Mouse (Mus musculus): Measurements from ENCODE around the gene Irf7. TPM values are rescaled to one million over a fixed set of nuclear protein-coding genes. Genes with fewer than 3 reads are reported as not detected.

Irf7 gene
- polyA plus RNA-seq, 1 experiment from 2014 or later, result 0.83 TPM

DNA sequence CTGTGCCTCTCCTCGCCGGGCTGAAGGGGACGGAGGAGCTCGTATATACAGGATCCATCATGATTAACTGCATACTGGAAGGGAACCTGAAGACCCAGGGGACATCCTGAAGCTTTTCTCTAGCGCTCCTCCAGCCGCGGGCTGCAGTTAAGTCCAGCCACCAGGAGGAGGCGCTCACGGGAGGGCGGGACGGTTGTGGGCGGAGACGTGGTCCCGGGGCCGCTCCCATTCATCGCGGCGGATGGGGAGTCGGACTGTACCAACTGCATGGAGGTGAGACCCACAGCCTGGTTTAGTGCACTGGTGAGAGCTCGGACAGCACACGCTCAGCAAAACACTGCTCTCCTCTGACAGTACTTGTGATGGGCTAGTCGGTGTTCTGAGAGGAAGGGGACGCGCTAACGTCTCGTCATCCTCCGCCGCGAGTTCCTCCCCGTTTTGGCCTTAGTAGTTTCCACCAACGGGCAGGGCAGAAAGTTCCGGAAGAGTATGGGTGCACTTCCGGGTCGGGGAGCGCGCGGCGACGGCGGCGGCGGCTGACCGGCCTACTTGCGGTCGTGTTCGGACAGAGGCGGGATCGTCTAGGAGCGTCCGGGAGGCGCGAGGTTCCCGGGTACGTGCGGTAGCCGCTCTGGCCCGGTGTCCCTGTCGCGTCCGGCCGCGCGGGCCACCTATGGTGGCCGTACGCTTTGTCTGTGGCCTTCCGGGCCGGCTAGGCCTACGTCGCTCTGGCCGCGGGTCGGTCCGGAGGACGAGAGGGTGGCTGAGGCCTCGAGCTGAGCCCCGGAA lies 37.8 kb downstream of the Irf7 start, which contains the start of gene Phrf1:
Phrf1 (plus strand) TSS at position 506 of the 789 bp plus-strand sequence.
- no peaks in the 10 kb centered on the region for H3K9me3 ChIP-seq
- peak within 1 kb of the TSS; percentile 95 for H3K4me2 ChIP-seq
- ATAC-seq (ENCODE audit: low FRiP score), result peak; percentile 93
- under 1% methylated on average over 76 of the region's 76 CpGs for WGBS
- peak within 1 kb of the TSS; percentile 99 for H3K4me3 ChIP-seq (replicated peaks)
- H3K27me3 ChIP-seq, result no peaks in the 10 kb centered on the region
- peaks cover 24% of the 10 kb centered on the region for H3K4me1 ChIP-seq
- H3K27ac ChIP-seq, result peak within 1 kb of the TSS; percentile 92
- H3K36me3 ChIP-seq (replicated peaks), result peaks cover 31% of the 10 kb centered on the region
- H3K9ac ChIP-seq, result peak within 1 kb of the TSS; percentile 96

DNA sequence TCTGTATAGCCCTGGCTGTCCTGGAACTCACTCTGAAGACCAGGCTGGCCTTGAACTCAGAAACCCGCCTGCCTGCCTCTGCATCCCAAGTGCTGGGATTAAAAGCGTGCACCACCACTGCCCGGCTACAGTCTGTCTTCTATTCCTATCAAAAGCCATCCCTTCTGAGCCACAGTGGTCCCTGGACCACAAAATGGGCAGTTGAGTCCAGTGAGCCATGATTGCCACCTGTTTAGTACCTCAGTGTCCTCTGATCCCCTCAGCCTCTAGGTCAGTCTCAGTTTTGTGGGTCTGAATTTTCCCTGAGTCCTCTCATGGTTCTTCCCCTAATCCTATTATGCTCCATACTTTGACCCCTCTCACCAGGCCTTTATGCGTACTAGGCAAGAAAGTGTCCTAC lies 38.5 kb downstream of the Irf7 start:
- no peak for ATAC-seq (ENCODE audit: low FRiP score)
- no peak overlapping the region for H3K4me3 ChIP-seq (replicated peaks)
- H3K27ac ChIP-seq, result peak overlapping the region; percentile 92

GRCm38 (mm10) chr7:141226535-141226934 lies 39.7 kb downstream of the Irf7 start:
- no peak overlapping the region for H3K4me3 ChIP-seq (replicated peaks)
- ATAC-seq (ENCODE audit: low FRiP score), result no peak
- WGBS, result 83% methylated on average over 6 of the region's 6 CpGs
- no peak overlapping the region for H3K9ac ChIP-seq
- peaks cover 11% of the 10 kb centered on the region for H3K36me3 ChIP-seq (replicated peaks)
- no peak overlapping the region for H3K27ac ChIP-seq
- H3K9me3 ChIP-seq, result no peaks in the 10 kb centered on the region
- peaks cover 35% of the 10 kb centered on the region for H3K4me1 ChIP-seq
- no peak overlapping the region for H3K4me2 ChIP-seq
- no peaks in the 10 kb centered on the region for H3K27me3 ChIP-seq

More for the DNA sequence above, 38.5 kb downstream of the Irf7 start:
- WGBS, result 75% methylated on average over 4 of the region's 4 CpGs
- peaks cover 25% of the 10 kb centered on the region for H3K4me1 ChIP-seq
- 0 out of 2 replicates have a peak overlapping the region, but pooled peaks have one; percentile 96 for H3K9ac ChIP-seq
- no peaks in the 10 kb centered on the region for H3K9me3 ChIP-seq
- H3K36me3 ChIP-seq (replicated peaks), result peaks cover 24% of the 10 kb centered on the region
- peak overlapping the region; percentile 95 for H3K4me2 ChIP-seq
- H3K27me3 ChIP-seq, result no peaks in the 10 kb centered on the region

DNA sequence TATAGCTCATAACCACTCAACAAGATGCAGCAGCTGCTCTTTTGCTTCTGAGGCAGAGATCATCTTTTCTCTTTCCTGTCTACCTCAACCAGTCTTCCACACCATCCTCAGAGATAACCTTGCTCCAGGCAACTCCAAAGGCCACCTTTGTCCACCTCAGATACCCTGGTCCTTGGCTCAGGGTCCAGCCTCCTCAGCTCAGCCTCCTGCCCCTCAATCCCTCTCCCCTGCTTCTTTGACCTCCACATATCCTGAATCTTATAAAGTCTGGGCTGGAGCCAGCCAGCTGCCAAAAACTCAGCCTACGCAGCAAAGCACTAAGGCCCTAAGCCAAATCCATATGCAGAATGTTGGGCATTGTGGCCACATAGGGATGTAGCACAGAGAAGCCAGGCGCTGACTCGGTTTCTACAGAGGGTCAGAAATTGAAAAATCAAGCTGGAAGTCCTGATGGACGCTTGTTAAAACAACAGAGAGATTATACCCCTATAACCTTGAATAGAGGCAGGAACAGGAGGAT lies 43.5 kb downstream of the Irf7 start:
- 95% methylated on average over 4 of the region's 4 CpGs for WGBS
- Histone ChIP-seq H3K9me3 (no peaks in the 10 kb centered on the region), H3K27me3 (no peaks in the 10 kb centered on the region), H3K4me1 (peaks cover 23% of the 10 kb centered on the region), H3K4me2 (peak overlapping the region; percentile 85; the same call in 1 of the 2 replicates), H3K4me3 (replicated peaks) (no peak overlapping the region), H3K27ac (peak overlapping the region; percentile 86), H3K36me3 (replicated peaks) (peaks cover 18% of the 10 kb centered on the region), H3K9ac (no peak overlapping the region)
- ATAC-seq (ENCODE audit: low FRiP score), result no peak

GRCm38 (mm10) chr7:141222126-141222467 lies 44.2 kb downstream of the Irf7 start:
- Histone ChIP-seq H3K27ac (peak overlapping the region; percentile 86), H3K4me2 (peak overlapping the region; percentile 85), H3K4me1 (peaks cover 27% of the 10 kb centered on the region), H3K4me3 (replicated peaks) (peak overlapping the region; percentile 46), H3K9me3 (no peaks in the 10 kb centered on the region), H3K27me3 (no peaks in the 10 kb centered on the region), H3K36me3 (replicated peaks) (peaks cover 25% of the 10 kb centered on the region), H3K9ac (peak overlapping the region; percentile 34; the same call in 1 of the 2 replicates)
- no peak for ATAC-seq (ENCODE audit: low FRiP score)
- WGBS, result 11% methylated on average over 8 of the region's 8 CpGs

DNA sequence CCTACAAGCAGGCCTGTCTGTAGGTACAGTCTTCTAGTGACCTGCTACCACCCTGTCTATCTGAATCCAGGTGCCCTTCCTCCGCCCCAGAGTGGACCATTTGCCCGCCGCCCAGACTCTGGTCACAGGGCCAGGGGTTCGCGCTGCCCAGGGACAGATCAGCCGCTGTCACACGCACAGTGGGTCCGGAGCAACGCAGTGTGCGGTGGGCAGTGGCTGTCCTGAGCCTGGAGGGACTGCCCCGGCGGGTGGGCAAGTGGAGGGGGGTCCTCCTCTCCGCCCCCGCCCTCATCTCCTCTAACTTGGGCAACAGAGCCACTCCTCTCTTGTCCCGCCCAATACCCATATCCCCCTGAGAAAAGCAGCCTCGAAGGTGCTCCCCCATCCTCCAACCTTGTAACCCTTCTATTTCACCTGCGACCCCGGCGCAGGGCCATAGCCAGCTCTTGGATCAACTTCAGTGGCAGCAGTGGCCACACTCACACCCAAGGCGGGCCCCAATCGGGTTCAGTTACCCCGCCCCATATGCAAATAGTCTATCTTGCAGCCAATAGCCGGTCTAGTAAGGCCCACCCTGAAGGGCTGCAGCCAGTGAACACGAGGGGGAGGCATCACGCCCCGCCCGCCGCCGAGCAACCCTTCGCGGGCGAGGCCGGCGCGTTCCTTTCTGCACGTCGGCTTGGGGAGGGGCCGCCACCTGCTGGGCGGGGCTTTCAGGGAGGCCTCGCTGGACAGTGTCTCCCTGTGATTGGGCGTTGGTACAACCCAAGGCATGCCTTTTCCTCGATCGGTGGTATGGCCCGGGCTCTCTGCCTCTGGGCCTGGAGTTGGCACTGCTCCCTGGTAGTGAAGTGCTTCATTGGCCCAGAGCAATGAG lies 44.8 kb downstream of the Irf7 start:
- WGBS, result 1% methylated on average over 44 of the region's 44 CpGs
- peak overlapping the region; percentile 67 for H3K9ac ChIP-seq
- no peaks in the 10 kb centered on the region for H3K9me3 ChIP-seq
- H3K4me3 ChIP-seq (replicated peaks), result peak overlapping the region; percentile 46
- H3K27me3 ChIP-seq, result no peaks in the 10 kb centered on the region
- peak overlapping the region; percentile 85 for H3K4me2 ChIP-seq
- H3K27ac ChIP-seq, result peak overlapping the region; percentile 86
- peaks cover 25% of the 10 kb centered on the region for H3K36me3 ChIP-seq (replicated peaks)
- peaks cover 33% of the 10 kb centered on the region for H3K4me1 ChIP-seq
- ATAC-seq (ENCODE audit: low FRiP score), result peak; percentile 97

- ATAC-seq (ENCODE audit: low FRiP score), result no peak
- H3K36me3 ChIP-seq (replicated peaks), result peaks cover 25% of the 10 kb centered on the region
- H3K4me1 ChIP-seq, result peaks cover 39% of the 10 kb centered on the region
- no peak overlapping the region for H3K27ac ChIP-seq
- no peaks in the 10 kb centered on the region for H3K9me3 ChIP-seq
- H3K4me3 ChIP-seq (replicated peaks), result no peak overlapping the region
- no peaks in the 10 kb centered on the region for H3K27me3 ChIP-seq
- H3K4me2 ChIP-seq, result peak overlapping the region; percentile 85
- H3K9ac ChIP-seq, result 0 out of 2 replicates have a peak overlapping the region, but pooled peaks have one; percentile 67
- 80% methylated on average over 1 of the region's 1 CpGs for WGBS
These were observed 45.9 kb downstream of the Irf7 start for GRCm38 (mm10) chr7:141220377-141220776.

DNA sequence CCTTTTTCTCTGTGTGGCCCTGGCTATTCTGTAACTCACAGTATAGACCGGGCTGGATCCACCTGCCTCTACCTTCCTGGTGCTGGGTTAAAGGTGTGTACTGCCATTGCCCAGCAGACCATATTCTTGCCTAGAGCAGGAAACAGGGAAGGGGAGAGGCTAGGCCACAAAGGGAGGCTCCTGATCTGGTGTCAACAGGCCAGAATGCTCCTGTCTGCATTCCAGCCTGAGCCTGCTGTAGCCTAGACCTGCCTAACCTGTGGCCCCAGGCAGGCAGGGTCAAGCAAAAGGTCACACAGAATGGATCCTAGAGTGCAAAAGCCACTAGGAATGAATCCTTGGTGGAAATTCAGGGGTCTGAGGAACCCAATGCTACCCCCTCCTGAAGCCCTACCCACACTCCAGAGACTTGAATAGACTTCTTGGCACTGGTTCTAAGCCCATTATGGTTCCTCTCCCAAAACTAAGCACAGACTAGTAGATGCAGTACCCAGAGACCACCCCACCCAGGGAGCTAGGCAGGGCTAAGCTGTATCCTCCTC lies 46.7 kb downstream of the Irf7 start:
- H3K4me1 ChIP-seq, result peaks cover 45% of the 10 kb centered on the region
- ATAC-seq (ENCODE audit: low FRiP score), result no peak
- no peaks in the 10 kb centered on the region for H3K9me3 ChIP-seq
- peaks cover 25% of the 10 kb centered on the region for H3K36me3 ChIP-seq (replicated peaks)
- peak overlapping the region; percentile 31; the same call in 1 of the 2 replicates for H3K27ac ChIP-seq
- H3K27me3 ChIP-seq, result no peaks in the 10 kb centered on the region
- 93% methylated on average over 1 of the region's 1 CpGs for WGBS
- H3K9ac ChIP-seq, result no peak overlapping the region
- no peak overlapping the region for H3K4me3 ChIP-seq (replicated peaks)
- H3K4me2 ChIP-seq, result no peak overlapping the region

- no peak overlapping the region for H3K4me3 ChIP-seq (replicated peaks)
- H3K9ac ChIP-seq, result no peak overlapping the region
- no peak overlapping the region for H3K4me2 ChIP-seq
- peaks cover 25% of the 10 kb centered on the region for H3K36me3 ChIP-seq (replicated peaks)
- H3K9me3 ChIP-seq, result no peaks in the 10 kb centered on the region
- H3K4me1 ChIP-seq, result peaks cover 50% of the 10 kb centered on the region
- no peak overlapping the region for H3K27ac ChIP-seq
- H3K27me3 ChIP-seq, result no peaks in the 10 kb centered on the region
- ATAC-seq (ENCODE audit: low FRiP score), result no peak
- WGBS, result 91% methylated on average over 5 of the region's 5 CpGs
These were observed 47.6 kb downstream of the Irf7 start for GRCm38 (mm10) chr7:141218557-141219133.

GRCm38 (mm10) chr7:141218141-141218540 lies 48.1 kb downstream of the Irf7 start:
- no peaks in the 10 kb centered on the region for H3K9me3 ChIP-seq
- H3K4me1 ChIP-seq, result peaks cover 50% of the 10 kb centered on the region
- no peak overlapping the region for H3K4me3 ChIP-seq (replicated peaks)
- ATAC-seq (ENCODE audit: low FRiP score), result no peak
- peaks cover 25% of the 10 kb centered on the region for H3K36me3 ChIP-seq (replicated peaks)
- 86% methylated on average over 3 of the region's 3 CpGs for WGBS
- no peaks in the 10 kb centered on the region for H3K27me3 ChIP-seq
- no peak overlapping the region; the same call in 1 of the 2 replicates for H3K9ac ChIP-seq
- H3K4me2 ChIP-seq, result no peak overlapping the region
- no peak overlapping the region for H3K27ac ChIP-seq

DNA sequence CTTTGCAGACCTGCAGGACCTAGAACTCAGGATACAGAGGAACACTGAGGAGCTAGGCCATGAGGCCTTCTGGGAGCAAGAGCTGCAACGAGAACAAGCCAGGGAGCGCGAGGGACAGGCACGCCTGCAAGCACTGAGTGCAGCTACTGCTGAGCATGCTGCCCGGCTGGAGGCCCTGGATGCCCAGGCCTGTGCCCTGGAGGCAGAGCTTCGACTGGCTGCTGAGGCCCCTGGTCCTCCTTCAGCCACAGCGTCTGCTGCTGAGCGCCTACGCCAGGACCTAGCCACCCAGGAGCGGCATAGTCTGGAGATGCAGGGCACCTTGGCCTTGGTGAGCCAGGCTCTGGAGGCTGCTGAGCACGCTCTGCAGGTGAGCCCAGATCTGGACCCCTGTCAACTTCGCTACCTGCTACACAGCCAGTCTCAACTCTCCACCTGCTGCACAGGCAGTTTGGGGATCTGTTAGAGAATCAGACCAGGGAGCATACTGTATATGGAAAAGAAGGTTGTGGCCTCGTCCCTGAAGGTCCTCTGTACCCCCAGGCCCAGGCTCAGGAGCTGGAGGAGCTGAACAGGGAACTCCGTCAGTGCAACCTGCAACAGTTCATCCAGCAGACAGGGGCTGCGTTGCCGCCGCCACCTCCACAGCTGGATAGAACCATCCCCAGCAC lies 48.8 kb downstream of the Irf7 start:
- 93% methylated on average over 17 of the region's 17 CpGs for WGBS
- H3K4me2 ChIP-seq, result no peak overlapping the region; the same call in 1 of the 2 replicates
- no peak for ATAC-seq (ENCODE audit: low FRiP score)
- no peaks in the 10 kb centered on the region for H3K9me3 ChIP-seq
- H3K36me3 ChIP-seq (replicated peaks), result peaks cover 25% of the 10 kb centered on the region
- H3K27ac ChIP-seq, result no peak overlapping the region
- H3K4me1 ChIP-seq, result peaks cover 46% of the 10 kb centered on the region
- 0 out of 2 replicates have a peak overlapping the region, but pooled peaks have one; percentile 69 for H3K4me3 ChIP-seq (replicated peaks)
- H3K27me3 ChIP-seq, result no peaks in the 10 kb centered on the region
- H3K9ac ChIP-seq, result 0 out of 2 replicates have a peak overlapping the region, but pooled peaks have one; percentile 75

All from forebrain, embryonic 12.5 days (tissue).